Mouse (Mus musculus) inflammation-experienced regulatory T-cells, adult 6 months (primary cell): Measurements from ENCODE around the gene Itpkb. TPM values are rescaled to one million over a fixed set of nuclear protein-coding genes. Genes with fewer than 3 reads are reported as not detected.
A peak's percentile ranks its signal among the peaks of the same experiment; 100 is the strongest.

ENCODE experiments used
- ATAC-seq: one replicate; pipeline ENCODE4 v1.8.0; 2017
- polyA plus RNA-seq, 3 experiments: library from polyadenylated mRNA; unstranded; fragments of 100-300 nt; shearing (Covaris generic); gene quantifications; one replicate each; pipeline ENCODE4 v1.2.1; 2017

Gene Itpkb
- polyA plus RNA-seq, 3 experiments from 2014 or later = 25.3 to 58.2 (median 55.2) TPM

- peak; percentile 26 for ATAC-seq
Observed at GRCm38 (mm10) chr1:180314641-180315040, 15.6 kb upstream of the Itpkb start.

- no peak for ATAC-seq
Observed at GRCm38 (mm10) chr1:180315127-180315526, 15.2 kb upstream of the Itpkb start.

GRCm38 (mm10) chr1:180317450-180317849 is 12.8 kb upstream of the Itpkb start:
- ATAC-seq = no peak

- no peak for ATAC-seq
Observed at GRCm38 (mm10) chr1:180318407-180318806, 11.9 kb upstream of the Itpkb start.

DNA sequence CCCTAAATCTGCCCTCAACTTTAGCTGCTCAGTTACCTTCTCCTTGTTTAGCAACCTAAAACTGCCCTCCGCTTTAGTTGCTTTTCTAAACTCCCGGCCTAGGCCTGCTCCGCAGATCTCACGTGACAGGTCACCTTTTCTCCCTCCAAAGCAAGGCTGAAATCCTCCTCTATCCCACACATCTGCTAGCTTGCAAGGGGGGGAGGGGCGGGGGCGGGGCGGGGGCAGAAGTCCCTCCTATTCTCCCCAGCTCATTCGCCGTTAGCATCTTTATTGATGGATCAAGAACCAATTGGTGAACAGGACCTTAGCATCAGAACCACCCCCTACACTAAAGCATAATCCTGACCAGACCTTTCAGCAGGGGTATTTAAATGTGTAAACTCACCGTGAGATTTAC is 10.4 kb upstream of the Itpkb start:
- ATAC-seq = no peak

DNA sequence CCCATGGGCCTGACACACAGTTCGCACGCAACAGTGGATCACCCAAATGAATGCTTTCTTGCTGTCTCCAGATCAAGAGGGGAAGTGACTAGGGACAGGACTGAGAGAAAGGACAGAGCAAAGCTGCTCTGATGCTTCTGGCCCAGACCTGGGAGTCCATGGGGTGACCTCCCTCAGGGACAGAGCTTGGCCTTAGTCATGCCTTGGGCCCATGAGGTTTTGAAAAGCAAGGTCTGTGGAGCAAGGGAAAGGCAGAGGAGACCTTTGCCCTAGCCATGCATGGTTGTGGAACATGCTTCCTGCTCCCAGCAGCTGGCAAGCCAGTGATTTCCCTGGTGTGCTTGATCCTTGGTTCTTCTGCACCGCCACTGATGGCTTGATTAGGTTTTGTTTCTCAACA is 7.4 kb upstream of the Itpkb start:
- ATAC-seq = no peak

DNA sequence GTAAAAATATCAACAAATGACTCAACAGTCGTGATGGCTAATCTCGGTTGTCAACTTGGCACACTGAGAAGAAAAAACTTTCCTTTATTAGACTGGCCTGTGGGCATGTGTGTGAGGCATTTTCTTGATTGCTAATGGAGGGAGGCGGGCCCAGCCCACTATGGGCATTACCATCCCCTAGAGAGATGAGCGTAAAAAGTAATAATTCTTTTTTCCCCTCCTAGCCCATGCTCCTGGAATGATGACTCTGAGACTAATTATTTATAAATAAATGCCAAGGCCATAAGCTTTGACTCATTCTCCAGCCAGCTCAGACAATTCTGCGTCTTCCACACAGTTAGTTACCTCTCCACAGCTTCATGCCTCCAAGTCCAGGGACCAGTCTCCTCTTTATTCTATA is 6.8 kb upstream of the Itpkb start:
- no peak for ATAC-seq

DNA sequence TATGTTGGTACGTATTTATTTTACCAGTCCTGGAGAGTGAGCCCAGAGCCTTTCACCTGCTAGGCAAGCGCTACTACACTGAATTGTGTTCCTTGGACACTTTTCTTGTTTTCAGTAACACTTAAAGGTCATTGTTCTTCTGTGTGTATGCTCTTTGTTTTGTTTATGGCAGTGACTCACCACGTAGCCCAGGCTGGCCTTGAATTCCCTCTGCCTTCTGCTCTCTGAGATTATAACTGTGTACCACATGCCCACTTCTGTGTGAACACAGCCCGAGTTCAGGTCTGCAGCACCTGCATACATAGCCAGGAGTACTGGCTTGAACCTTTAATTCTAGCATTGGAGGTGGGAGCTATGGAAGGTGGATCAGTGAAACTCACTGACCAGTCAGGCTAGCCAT is 6.0 kb upstream of the Itpkb start:
- no peak for ATAC-seq

DNA sequence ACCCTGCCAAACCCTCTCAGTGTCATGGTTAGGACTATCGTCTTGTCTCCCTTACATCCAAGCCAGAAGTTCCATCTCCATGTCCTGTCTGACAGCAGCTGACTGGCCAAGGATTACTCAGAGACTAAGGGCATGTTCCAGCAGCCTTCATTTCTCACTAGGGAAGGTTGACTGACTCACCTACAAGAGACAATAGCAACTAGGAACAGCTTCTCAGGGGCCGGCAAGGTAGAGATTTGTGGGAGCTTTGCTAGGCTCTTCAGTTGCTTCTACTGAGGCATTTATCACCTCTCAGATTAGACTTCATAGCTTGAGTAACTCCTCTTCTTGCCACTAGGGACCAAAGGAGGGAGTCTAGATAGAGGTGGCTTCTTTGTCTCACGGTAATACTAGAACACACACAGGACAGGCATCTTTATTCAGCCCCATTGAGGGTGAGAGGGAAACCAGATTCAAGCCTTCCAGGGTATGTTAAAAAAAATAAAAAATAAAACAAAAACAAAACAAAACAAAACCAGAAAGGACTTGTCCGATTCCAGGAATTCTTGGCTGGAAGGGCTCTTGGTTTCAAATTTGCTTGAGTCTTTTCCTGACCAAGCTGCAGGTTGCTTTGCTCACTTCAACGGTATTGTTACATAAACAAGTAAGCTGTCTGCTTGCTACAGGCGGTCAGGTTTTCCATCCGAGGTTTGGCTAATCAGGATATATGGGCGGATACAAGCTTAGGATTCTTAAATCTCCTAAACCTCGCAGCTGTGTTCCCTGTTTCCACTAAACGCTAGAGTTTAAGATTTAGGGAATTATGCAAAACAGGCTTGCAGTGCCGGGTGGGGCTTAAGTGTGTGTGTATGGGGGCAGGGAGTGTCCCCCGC is 1.3 kb upstream of the Itpkb start:
- peak; percentile 13 for ATAC-seq

DNA sequence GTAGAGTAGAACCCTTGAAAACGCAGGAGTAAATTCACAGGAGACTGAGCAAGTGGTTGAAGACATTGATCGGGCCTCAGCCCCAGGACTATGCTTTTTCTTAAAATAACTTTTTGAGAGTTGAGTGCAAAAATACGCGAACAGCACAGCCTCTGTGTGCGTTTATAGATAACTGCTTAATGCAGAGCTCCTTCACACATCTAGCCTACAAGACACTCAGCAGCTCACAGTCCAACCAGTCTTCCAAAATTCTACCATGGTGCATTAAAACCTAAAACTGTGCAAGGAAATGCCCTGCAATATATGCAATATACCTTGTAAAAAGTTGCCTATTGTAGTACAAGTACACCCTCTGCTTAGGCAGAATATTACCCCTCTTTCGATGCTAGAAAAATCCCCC is 579 bp upstream of the Itpkb start:
- ATAC-seq = no peak

DNA sequence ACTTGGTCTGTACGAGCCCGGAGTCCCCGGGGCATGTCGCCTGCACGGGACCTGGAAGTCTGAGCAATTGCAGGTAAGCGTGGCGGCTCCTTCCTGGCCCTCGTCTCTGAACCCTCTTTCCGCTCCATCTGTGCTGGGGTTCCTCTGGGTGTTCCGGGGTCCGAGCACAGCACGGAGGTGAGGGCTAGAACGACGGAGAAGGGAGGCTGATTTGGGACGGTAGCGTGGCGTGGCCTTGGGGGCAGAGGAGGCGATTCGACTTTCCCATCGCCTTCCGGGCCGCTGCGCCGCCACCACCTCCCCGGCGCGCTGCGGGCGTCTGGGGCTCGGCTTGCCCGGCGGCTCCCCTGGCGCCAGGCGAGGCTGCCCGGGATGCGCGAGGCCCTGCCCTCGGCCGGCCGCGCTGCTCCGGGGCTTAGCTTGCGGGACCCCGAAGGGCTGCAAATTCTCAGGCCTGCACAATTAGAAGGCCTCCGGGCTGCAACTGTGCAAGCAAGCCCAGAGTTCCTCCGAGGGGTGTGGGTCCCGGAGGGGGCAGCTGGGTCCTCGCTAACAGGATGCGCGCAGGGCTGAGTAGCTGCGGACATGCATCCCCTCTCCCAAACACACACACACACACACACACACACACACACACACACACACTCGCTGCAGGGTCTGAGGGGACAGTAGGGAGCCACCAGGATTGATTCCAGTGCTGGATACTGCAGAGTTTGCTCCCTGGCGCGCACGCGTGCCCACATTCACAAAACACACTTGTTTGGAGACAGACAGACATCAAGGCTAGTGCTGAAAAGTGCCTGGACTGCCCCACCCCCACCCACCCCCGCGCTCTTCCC is 641 bp downstream of the Itpkb start:
- peak; percentile 30 for ATAC-seq

DNA sequence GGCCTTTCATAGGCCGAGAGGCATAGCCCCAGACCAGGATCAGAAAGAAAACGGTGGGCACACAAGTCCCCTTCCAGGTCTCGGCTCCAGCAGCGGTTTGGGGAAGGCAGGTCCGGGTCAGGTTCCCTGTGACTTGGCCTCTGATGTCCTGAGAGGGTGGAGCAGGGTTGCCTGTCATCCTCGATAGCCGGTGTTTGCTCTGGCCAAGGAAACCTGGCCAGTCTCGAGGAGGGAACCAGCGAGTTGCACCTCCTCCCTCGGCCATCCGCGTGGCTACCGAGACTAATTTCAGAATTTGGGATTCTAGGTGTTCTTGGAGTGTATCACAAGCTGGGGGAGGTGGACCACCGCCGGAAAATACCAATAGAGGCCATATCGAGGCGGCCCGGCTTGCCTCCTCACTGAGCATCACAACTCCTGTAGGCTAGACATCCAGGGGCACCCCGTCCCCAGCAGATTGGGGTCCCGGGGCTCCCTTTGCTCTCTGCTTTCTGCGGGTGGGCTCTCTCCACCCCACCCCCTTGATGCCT is 1.3 kb downstream of the Itpkb start:
- ATAC-seq = no peak

GRCm38 (mm10) chr1:180332076-180332927 is 2.0 kb downstream of the Itpkb start:
- ATAC-seq = no peak

- ATAC-seq = no peak
Observed at GRCm38 (mm10) chr1:180332928-180333440, 2.7 kb downstream of the Itpkb start.

- no peak for ATAC-seq
Observed at GRCm38 (mm10) chr1:180333588-180333987, 3.3 kb downstream of the Itpkb start.

DNA sequence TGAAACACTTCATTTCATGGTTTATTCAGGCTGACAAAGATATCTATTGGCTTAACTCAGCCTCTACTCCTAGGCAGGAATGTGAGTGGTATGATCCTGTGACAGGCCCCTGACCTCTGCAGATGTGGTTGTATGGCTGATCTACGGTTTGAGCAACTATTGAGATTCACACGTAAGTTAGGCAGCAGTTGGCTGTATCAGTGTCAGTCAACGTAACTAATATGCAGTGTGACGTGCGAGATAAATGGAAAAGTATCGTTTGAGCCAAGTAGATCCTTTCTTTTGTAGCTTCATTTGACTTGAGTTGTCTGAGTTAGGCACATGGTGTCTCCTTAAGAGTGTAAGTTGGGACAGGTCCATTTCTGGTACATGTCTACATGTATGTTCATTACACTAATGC is 4.3 kb downstream of the Itpkb start:
- no peak for ATAC-seq

- ATAC-seq = peak; percentile 32
Observed at GRCm38 (mm10) chr1:180335513-180336375, 5.5 kb downstream of the Itpkb start.

- ATAC-seq = peak; percentile 29
Observed at GRCm38 (mm10) chr1:180338358-180338757, 8.1 kb downstream of the Itpkb start.

DNA sequence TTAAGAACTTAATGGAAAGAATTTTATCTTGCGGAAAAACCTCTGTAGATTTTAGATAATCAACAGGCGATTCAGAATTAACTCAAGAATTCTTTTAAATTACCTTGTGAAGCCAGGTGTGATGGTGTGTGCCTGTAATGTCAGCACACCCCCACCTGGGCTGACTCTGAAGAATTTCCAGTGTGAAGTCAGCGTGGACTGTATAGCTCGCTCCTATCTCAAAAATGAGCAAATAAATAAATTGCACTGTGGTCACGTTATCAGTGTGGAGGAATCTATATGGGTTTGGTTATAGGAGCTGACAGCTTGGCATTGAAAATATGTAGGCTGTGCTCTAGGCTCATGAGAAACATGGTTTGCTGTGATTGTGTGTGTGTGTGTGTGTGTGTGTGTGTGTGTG is 8.9 kb downstream of the Itpkb start:
- no peak for ATAC-seq

DNA sequence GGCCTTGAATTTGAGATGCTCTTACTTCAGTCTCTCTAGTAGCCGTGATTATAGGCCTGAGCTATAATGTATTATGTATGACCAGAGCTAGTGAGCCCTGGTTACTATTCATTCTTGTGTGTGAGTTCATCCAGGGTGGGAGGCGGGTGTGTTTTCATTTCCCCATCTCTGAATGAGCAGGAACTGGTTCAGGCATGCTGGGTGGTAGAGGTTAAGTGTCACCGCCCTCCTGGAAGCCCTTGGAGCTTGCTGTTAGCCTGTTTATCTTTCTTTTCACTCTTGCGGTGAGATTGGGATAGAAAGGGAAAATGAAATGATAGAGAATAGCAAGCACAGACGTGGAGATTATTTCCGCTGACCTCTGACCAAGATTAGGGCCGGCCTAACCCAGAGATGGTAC is 12.7 kb downstream of the Itpkb start:
- no peak for ATAC-seq
